Mouse (Mus musculus): ENCODE results near the gene Serinc3. TPM values are rescaled to one million over a fixed set of nuclear protein-coding genes. Genes with fewer than 3 reads are reported as not detected.

Serinc3 gene
- polyA plus RNA-seq, 1 experiment from 2014 or later: 37.9 TPM

GRCm38 (mm10) chr2:163596873-163597155, 48.1 kb downstream of the Serinc3 start:
- Histone ChIP-seq H3K9ac (ENCODE audit: low read length) (no peak overlapping the region), H3K4me1 (ENCODE audit: control insufficient read depth, insufficient read depth, low read length) (0 out of 2 replicates have a peak, but pooled peaks cover 3% of the 10 kb centered on the region), H3K4me3 (ENCODE audit: low read depth, low read length) (no peak overlapping the region), H3K4me2 (ENCODE audit: low read length) (no peak overlapping the region), H3K27me3 (replicated peaks; ENCODE audit: control insufficient read depth, insufficient read depth, low read length) (no peaks in the 10 kb centered on the region), H3K9me3 (replicated peaks; ENCODE audit: control insufficient read depth, low read length) (no peaks in the 10 kb centered on the region), H3K36me3 (ENCODE audit: control insufficient read depth, insufficient read depth, low read length) (no peaks in the 10 kb centered on the region), H3K27ac (ENCODE audit: low read depth, low read length) (no peak overlapping the region)
- DNase-seq (ENCODE audit: low spot score) (no peak), ATAC-seq (no peak)
- WGBS: 65% methylated on average over 3 of the region's 3 CpGs

DNA sequence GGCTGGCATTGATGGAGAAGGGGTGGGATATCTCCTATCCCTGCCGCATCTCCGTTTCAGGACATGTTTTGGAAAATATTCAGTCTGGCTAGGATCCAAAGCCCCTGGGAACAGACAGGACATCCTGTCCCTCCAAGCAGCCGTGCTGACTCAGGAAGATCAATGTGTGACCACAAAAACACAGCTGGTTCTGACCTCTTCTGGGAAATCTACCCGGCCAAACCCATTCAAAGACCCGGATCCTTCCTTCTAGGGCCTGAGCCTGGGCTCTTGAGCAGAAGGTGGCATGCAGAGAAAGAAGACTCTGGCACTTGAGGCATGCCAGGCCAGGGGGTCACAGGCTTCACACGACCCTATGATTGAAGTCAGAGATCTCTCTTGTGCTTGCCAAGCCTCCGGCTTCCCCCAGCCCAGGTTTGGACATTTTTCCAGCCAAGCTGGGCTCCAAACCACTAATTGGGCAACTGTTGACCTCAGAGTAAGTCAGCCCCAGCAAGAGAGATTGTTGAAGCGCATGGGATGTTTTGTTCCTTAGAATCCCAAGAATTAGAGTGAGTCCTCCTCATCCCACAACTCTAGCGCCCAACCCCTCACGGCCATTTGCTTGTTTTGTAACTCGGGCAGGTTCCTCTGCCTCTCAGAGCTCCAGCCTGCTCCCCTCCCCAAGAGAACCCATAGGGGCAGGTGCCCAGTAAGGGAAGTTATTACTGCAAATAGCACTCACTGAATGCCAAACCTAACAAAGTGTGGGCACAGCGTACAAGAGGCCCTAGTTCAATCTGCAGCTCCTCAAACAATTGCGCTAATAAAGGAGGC, 48.7 kb downstream of the Serinc3 start:
- DNase-seq (ENCODE audit: low spot score) (no peak), ATAC-seq (no peak)
- Histone ChIP-seq H3K9me3 (replicated peaks; ENCODE audit: control insufficient read depth, low read length) (no peaks in the 10 kb centered on the region), H3K27ac (ENCODE audit: low read depth, low read length) (no peak overlapping the region), H3K4me3 (ENCODE audit: low read depth, low read length) (no peak overlapping the region), H3K9ac (ENCODE audit: low read length) (no peak overlapping the region), H3K36me3 (ENCODE audit: control insufficient read depth, insufficient read depth, low read length) (no peaks in the 10 kb centered on the region), H3K4me2 (ENCODE audit: low read length) (no peak overlapping the region), H3K4me1 (ENCODE audit: control insufficient read depth, insufficient read depth, low read length) (no peaks in the 10 kb centered on the region), H3K27me3 (replicated peaks; ENCODE audit: control insufficient read depth, insufficient read depth, low read length) (no peaks in the 10 kb centered on the region)
- WGBS: 82% methylated on average over 13 of the region's 13 CpGs

- ATAC-seq (no peak), DNase-seq (ENCODE audit: low spot score) (no peak)
- H3K4me1 ChIP-seq (ENCODE audit: control insufficient read depth, insufficient read depth, low read length): no peaks in the 10 kb centered on the region
- no peak overlapping the region for H3K27ac ChIP-seq (ENCODE audit: low read depth, low read length)
- no peaks in the 10 kb centered on the region for H3K9me3 ChIP-seq (replicated peaks; ENCODE audit: control insufficient read depth, low read length)
- no peak overlapping the region for H3K4me2 ChIP-seq (ENCODE audit: low read length)
- WGBS: 27% methylated on average over 2 of the region's 2 CpGs
- no peaks in the 10 kb centered on the region for H3K27me3 ChIP-seq (replicated peaks; ENCODE audit: control insufficient read depth, insufficient read depth, low read length)
- H3K4me3 ChIP-seq (ENCODE audit: low read depth, low read length): no peak overlapping the region
- H3K9ac ChIP-seq (ENCODE audit: low read length): no peak overlapping the region
- H3K36me3 ChIP-seq (ENCODE audit: control insufficient read depth, insufficient read depth, low read length): no peaks in the 10 kb centered on the region
These were observed 49.8 kb downstream of the Serinc3 start for GRCm38 (mm10) chr2:163595119-163595518.

DNA sequence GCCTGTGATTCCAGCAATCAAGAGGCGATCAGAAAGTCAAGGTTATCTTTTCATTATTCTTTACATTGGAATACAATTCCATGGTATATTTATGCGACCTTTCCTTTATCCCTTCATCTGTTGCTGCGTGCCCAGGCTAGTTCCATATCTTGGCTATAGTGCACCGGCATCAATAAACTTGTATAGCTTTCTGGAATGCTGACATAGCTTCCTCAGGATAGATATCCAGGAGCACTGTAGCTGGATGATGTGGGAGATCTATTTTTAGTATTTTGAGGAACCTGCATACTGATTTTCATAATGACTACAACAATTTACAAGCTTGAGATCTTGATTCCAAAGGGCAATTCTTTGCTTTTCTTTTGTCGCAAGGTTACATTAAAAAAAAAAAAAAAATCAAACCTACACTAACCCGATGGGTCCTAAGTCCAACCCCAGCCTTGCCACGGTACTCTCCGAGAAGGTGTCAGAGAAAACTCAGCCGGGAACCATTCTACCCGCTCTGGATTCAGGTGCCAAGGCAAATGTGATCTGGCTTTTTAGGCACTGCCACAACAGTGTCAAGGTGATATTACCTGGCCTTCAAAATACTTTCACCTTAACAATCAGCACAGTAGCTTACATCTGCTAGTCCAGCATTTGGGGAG, 51.2 kb downstream of the Serinc3 start:
- Histone ChIP-seq H3K36me3 (ENCODE audit: control insufficient read depth, insufficient read depth, low read length) (no peaks in the 10 kb centered on the region), H3K9ac (ENCODE audit: low read length) (no peak overlapping the region), H3K27me3 (replicated peaks; ENCODE audit: control insufficient read depth, insufficient read depth, low read length) (no peaks in the 10 kb centered on the region), H3K4me3 (ENCODE audit: low read depth, low read length) (no peak overlapping the region), H3K4me1 (ENCODE audit: control insufficient read depth, insufficient read depth, low read length) (no peaks in the 10 kb centered on the region), H3K27ac (ENCODE audit: low read depth, low read length) (no peak overlapping the region), H3K4me2 (ENCODE audit: low read length) (no peak overlapping the region), H3K9me3 (replicated peaks; ENCODE audit: control insufficient read depth, low read length) (no peaks in the 10 kb centered on the region)
- DNase-seq (ENCODE audit: low spot score) (no peak), ATAC-seq (no peak)
- WGBS: 93% methylated on average over 10 of the region's 10 CpGs

DNA sequence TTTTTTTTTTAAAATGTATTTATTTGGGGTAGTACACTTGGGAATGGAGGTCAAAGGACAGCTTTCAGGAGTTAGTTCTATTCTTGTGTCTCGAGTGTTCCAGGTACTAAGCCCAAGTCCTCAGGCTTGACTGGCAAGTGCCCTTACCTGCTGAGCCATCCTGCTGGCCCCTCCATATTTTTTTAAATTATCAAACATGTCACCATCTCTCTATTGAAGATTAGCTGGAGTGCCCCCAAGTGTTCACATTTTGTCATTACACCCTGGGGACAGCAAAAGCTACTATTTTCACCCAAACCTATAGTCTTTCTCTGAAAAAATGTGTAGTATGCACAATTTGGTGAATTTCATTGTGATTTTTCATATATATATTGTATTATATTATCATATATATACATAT, 52.8 kb downstream of the Serinc3 start:
- 73% methylated on average over 1 of the region's 1 CpGs for WGBS
- Histone ChIP-seq H3K36me3 (ENCODE audit: control insufficient read depth, insufficient read depth, low read length) (no peaks in the 10 kb centered on the region), H3K27ac (ENCODE audit: low read depth, low read length) (no peak overlapping the region), H3K4me3 (ENCODE audit: low read depth, low read length) (no peak overlapping the region), H3K9me3 (replicated peaks; ENCODE audit: control insufficient read depth, low read length) (no peaks in the 10 kb centered on the region), H3K9ac (ENCODE audit: low read length) (no peak overlapping the region), H3K4me1 (ENCODE audit: control insufficient read depth, insufficient read depth, low read length) (no peaks in the 10 kb centered on the region), H3K4me2 (ENCODE audit: low read length) (no peak overlapping the region), H3K27me3 (replicated peaks; ENCODE audit: control insufficient read depth, insufficient read depth, low read length) (no peaks in the 10 kb centered on the region)
- DNase-seq (ENCODE audit: low spot score) (peak; percentile 8), ATAC-seq (no peak)

GRCm38 (mm10) chr2:163590996-163591395, 53.9 kb downstream of the Serinc3 start:
- no peaks in the 10 kb centered on the region for H3K27me3 ChIP-seq (replicated peaks; ENCODE audit: control insufficient read depth, insufficient read depth, low read length)
- no peaks in the 10 kb centered on the region for H3K4me1 ChIP-seq (ENCODE audit: control insufficient read depth, insufficient read depth, low read length)
- WGBS: 80% methylated on average over 5 of the region's 5 CpGs
- no peak overlapping the region for H3K4me3 ChIP-seq (ENCODE audit: low read depth, low read length)
- no peak overlapping the region for H3K4me2 ChIP-seq (ENCODE audit: low read length)
- DNase-seq (ENCODE audit: low spot score) (no peak), ATAC-seq (no peak)
- H3K9me3 ChIP-seq (replicated peaks; ENCODE audit: control insufficient read depth, low read length): no peaks in the 10 kb centered on the region
- no peak overlapping the region for H3K27ac ChIP-seq (ENCODE audit: low read depth, low read length)
- H3K9ac ChIP-seq (ENCODE audit: low read length): no peak overlapping the region
- no peaks in the 10 kb centered on the region for H3K36me3 ChIP-seq (ENCODE audit: control insufficient read depth, insufficient read depth, low read length)

- H3K4me2 ChIP-seq (ENCODE audit: low read length): no peak overlapping the region
These were observed 54.7 kb downstream of the Serinc3 start for GRCm38 (mm10) chr2:163590211-163590610.

DNA sequence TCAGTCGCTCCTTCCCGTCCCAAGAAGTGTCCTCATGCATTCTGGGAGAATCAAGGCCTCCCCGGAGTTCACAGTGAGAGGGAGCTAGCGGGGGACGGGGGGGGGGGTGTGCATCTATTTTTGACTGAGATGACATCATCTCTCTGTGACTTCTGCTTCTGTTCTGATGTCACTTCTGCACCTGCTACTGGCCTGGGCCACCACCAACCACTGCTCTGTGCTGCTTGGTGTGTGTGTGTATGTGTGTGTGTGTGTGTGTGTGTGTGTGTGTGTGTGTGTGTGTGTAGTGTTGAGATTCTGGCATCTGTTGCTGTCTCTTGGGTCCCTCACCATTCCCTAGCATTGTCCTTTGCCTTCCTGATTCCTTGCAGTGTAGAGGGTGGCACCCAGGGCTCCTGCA, 57.4 kb downstream of the Serinc3 start:
- WGBS: 76% methylated on average over 5 of the region's 5 CpGs
- Histone ChIP-seq H3K36me3 (ENCODE audit: control insufficient read depth, insufficient read depth, low read length) (no peaks in the 10 kb centered on the region), H3K4me1 (ENCODE audit: control insufficient read depth, insufficient read depth, low read length) (no peaks in the 10 kb centered on the region), H3K4me2 (ENCODE audit: low read length) (no peak overlapping the region), H3K27me3 (replicated peaks; ENCODE audit: control insufficient read depth, insufficient read depth, low read length) (no peaks in the 10 kb centered on the region), H3K27ac (ENCODE audit: low read depth, low read length) (no peak overlapping the region), H3K9me3 (replicated peaks; ENCODE audit: control insufficient read depth, low read length) (no peaks in the 10 kb centered on the region), H3K4me3 (ENCODE audit: low read depth, low read length) (no peak overlapping the region), H3K9ac (ENCODE audit: low read length) (no peak overlapping the region)
- no peak for DNase-seq (ENCODE audit: low spot score)
- no peak for ATAC-seq

More at GRCm38 (mm10) chr2:163590211-163590610, 54.7 kb downstream of the Serinc3 start:
- Histone ChIP-seq H3K4me1 (ENCODE audit: control insufficient read depth, insufficient read depth, low read length) (no peaks in the 10 kb centered on the region), H3K27me3 (replicated peaks; ENCODE audit: control insufficient read depth, insufficient read depth, low read length) (no peaks in the 10 kb centered on the region), H3K36me3 (ENCODE audit: control insufficient read depth, insufficient read depth, low read length) (no peaks in the 10 kb centered on the region), H3K9ac (ENCODE audit: low read length) (no peak overlapping the region), H3K4me3 (ENCODE audit: low read depth, low read length) (no peak overlapping the region), H3K9me3 (replicated peaks; ENCODE audit: control insufficient read depth, low read length) (no peaks in the 10 kb centered on the region), H3K27ac (ENCODE audit: low read depth, low read length) (no peak overlapping the region)
- 76% methylated on average over 12 of the region's 12 CpGs for WGBS
- ATAC-seq (no peak), DNase-seq (ENCODE audit: low spot score) (no peak)

All from forebrain, embryonic 14.5 days (tissue).